Mouse (Mus musculus) lung, embryonic 16.5 days (tissue): ENCODE measurements at regions not wholly inside any gene's neighbourhood (a gene's known extent, or its start where the extent isn't known, plus 50 kb on each side); places are given as distances from the start of the nearest gene placed in this dataset.

Experiments used
- ATAC-seq: fragments of 200-750 bp; cut with Nextera tagmentation; 2 replicates; pipeline ENCODE4 v1.8.0; 2017; ENCODE audit warnings: low read depth, mild to moderate bottlenecking, moderate library complexity
- H3K27ac ChIP-seq: fragments of 300-500 bp; sonication (generic); 2 replicates; pipeline ENCODE4 v1.5.1; 2014; ENCODE audit warnings: mild to moderate bottlenecking, control low read depth, low read length
- H3K27me3 ChIP-seq: fragments of 300-500 bp; sonication (generic); 2 replicates; pipeline ENCODE4 v1.6.1; 2014; ENCODE audit warnings: low read depth, low read length, mixed read lengths; ENCODE audit not compliant: control insufficient read depth, insufficient read depth
- H3K36me3 ChIP-seq: fragments of 300-500 bp; sonication (generic); 2 replicates; pipeline ENCODE4 v1.6.1; 2014; ENCODE audit warnings: low read length; ENCODE audit not compliant: control insufficient read depth, insufficient read depth
- H3K4me1 ChIP-seq: fragments of 300-500 bp; sonication (generic); replicated peaks from 2 replicates; pipeline ENCODE4 v1.6.1; 2014; ENCODE audit warnings: low read length, mixed read lengths; ENCODE audit not compliant: control insufficient read depth, insufficient read depth
- H3K4me2 ChIP-seq: fragments of 300-500 bp; sonication (generic); 2 replicates; pipeline ENCODE4 v1.6.1; 2014; ENCODE audit warnings: low read depth, low read length, control low read depth
- H3K4me3 ChIP-seq: fragments of 300-500 bp; sonication (generic); 2 replicates; pipeline ENCODE4 v1.5.1; 2014; ENCODE audit warnings: mild to moderate bottlenecking, low read length, control low read depth
- H3K9ac ChIP-seq: fragments of 300-500 bp; sonication (generic); 2 replicates; pipeline ENCODE4 v1.6.1; 2014; ENCODE audit warnings: low read length, control low read depth
- H3K9me3 ChIP-seq: fragments of 300-500 bp; sonication (generic); 2 replicates; pipeline ENCODE4 v1.6.1; 2016; ENCODE audit warnings: low read length; ENCODE audit not compliant: control insufficient read depth
- WGBS: fragments of 180-500 bp; shearing (Covaris S2); extraction: QIAGEN DNeasy Blood & Tissue Kit; methylation state at CpG from one replicate; pipeline ENCODE4 v1.1.7; 2014; 5-methylcytosine and 5-hydroxymethylcytosine counted together

DNA sequence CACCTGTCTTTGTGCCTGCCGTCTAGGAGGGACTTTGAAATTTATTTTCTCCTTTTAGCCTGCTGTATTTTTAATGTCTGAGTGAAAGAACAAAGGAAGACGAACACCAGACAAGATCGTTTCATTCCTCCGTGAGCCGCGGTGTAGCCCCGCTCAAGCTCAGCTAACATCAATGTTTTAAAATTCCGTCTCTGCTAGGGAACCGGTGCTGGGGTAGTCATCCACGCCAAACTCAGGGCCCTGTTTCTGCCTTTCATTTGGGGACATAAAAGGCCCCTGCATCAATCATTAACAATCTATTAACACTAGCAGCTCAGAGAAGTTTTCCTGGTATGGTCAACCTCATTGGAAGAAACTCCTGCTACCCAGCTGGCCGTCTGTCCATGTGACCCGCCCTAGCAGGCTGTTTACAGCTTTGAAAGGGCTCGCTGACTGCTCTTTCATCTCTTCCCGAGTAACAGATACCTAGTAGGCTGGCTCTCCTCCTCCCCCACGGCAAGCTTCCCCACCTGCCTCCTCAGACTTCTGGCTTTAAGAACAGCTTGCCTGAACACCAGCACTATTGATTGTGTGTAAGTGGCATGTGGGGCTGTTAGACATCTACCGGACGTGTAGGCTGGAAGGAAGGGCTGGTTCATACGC is 65.0 kb upstream of the Mmp2 start:
- Histone ChIP-seq H3K4me1 (peaks cover 3% of the 10 kb centered on the region; the same call in 1 of the 2 replicates), H3K27ac (no peak overlapping the region), H3K27me3 (no peaks in the 10 kb centered on the region; the same call in 1 of the 2 replicates), H3K9me3 (no peaks in the 10 kb centered on the region), H3K36me3 (no peaks in the 10 kb centered on the region), H3K4me2 (peak overlapping the region; percentile 36), H3K9ac (peak overlapping the region; percentile 11; the same call in 1 of the 2 replicates), H3K4me3 (peak overlapping the region; percentile 21; the same call in 1 of the 2 replicates)
- ATAC-seq = no peak
- 5% methylated on average over 18 of the region's 18 CpGs for WGBS

- H3K4me2 ChIP-seq = no peak overlapping the region; the same call in 1 of the 2 replicates
- no peak overlapping the region for H3K9ac ChIP-seq
- H3K27me3 ChIP-seq = no peaks in the 10 kb centered on the region
- H3K4me1 ChIP-seq = no peaks in the 10 kb centered on the region
- H3K4me3 ChIP-seq = peak overlapping the region; percentile 4; the same call in 1 of the 2 replicates
- no peak for ATAC-seq
- no peaks in the 10 kb centered on the region for H3K36me3 ChIP-seq
- no peak overlapping the region for H3K27ac ChIP-seq
- WGBS = 55% methylated on average over 14 of the region's 14 CpGs
- H3K9me3 ChIP-seq = no peaks in the 10 kb centered on the region
These were observed 55.0 kb upstream of the Mmp2 start for GRCm38 (mm10) chr8:92771856-92772650.

GRCm38 (mm10) chr8:92772826-92773225 is 54.3 kb upstream of the Mmp2 start:
- H3K27me3 ChIP-seq = no peaks in the 10 kb centered on the region
- no peak overlapping the region for H3K9ac ChIP-seq
- WGBS = 84% methylated on average over 10 of the region's 10 CpGs
- H3K4me1 ChIP-seq = no peaks in the 10 kb centered on the region
- H3K36me3 ChIP-seq = no peaks in the 10 kb centered on the region
- H3K4me3 ChIP-seq = no peak overlapping the region
- no peak overlapping the region for H3K27ac ChIP-seq
- no peaks in the 10 kb centered on the region for H3K9me3 ChIP-seq
- ATAC-seq = no peak
- no peak overlapping the region for H3K4me2 ChIP-seq

GRCm38 (mm10) chr8:92775186-92775585 is 51.9 kb upstream of the Mmp2 start:
- H3K4me1 ChIP-seq = no peaks in the 10 kb centered on the region
- no peak overlapping the region for H3K4me2 ChIP-seq
- no peaks in the 10 kb centered on the region for H3K9me3 ChIP-seq
- H3K9ac ChIP-seq = no peak overlapping the region
- H3K27ac ChIP-seq = no peak overlapping the region
- 41% methylated on average over 4 of the region's 4 CpGs for WGBS
- H3K36me3 ChIP-seq = no peaks in the 10 kb centered on the region
- H3K27me3 ChIP-seq = no peaks in the 10 kb centered on the region
- no peak overlapping the region for H3K4me3 ChIP-seq
- ATAC-seq = no peak

DNA sequence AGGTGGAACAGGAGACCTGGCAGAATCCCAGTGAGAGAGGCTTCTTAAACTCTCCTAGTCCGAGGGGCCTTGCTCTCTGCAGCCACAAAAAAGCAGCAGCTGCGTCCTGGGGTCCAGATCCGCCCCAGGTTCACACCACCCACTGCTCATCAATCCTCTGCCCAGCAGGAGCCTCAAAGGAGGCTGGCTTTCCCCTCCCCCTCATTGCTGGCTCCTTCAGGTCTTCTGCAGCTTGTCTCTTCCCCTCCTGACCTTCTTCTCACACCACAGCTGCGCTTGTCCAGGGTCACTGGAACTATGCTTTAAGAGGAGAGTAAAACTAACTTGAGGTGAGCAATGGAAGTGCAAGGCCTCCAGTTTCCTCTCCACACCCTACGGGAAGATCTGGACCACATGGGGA is 50.0 kb upstream of the Mmp2 start:
- H3K9me3 ChIP-seq = no peaks in the 10 kb centered on the region
- ATAC-seq = no peak

More for the DNA sequence above, 50.0 kb upstream of the Mmp2 start:
- H3K4me3 ChIP-seq = no peak overlapping the region
- H3K27ac ChIP-seq = no peak overlapping the region
- no peak overlapping the region for H3K9ac ChIP-seq
- H3K27me3 ChIP-seq = no peaks in the 10 kb centered on the region
- 24% methylated on average over 5 of the region's 5 CpGs for WGBS
- no peak overlapping the region for H3K4me2 ChIP-seq
- H3K36me3 ChIP-seq = no peaks in the 10 kb centered on the region
- no peaks in the 10 kb centered on the region for H3K4me1 ChIP-seq
